Mouse (Mus musculus): ENCODE data around the gene Slamf1. TPM values are rescaled to one million over a fixed set of nuclear protein-coding genes. Genes with fewer than 3 reads are reported as not detected.
"Not testable (repeated sequence)": the region's sequence is repeated elsewhere in the genome, so short reads cannot be mapped to it uniquely, and the experiment has no call there.

Gene Slamf1
- polyA plus RNA-seq, 1 experiment from 2014 or later = 0.22 TPM

DNA sequence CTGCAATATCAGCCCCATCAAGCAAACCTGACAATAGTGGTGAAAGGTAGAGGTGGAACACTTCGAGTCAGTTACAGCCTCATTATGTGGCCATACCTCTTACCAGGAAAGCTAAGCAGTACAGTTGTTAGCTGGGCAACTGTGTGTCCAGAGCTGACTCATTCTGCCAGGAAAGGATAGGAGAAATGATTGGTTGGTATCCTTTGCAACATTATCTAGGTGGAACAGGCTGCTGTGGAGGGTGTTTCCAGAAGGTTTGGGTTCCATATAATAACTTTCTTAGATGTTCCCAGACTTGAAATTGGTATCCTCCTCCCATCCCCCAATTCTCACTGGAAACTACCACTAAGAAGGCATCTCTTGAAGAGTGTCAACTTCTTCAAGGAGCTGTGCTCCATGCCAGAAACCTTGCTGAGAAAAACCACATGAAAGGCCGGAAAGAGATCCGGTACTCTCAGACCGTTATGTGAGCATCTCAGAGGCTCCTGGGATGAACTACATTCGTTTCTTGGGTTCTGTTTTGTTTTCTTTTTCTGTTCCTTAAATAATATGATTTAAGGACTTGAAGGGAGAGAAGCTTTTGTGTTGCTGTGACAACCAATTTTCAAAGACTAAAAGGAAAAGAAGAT, 15.5 kb downstream of the Slamf1 start:
- ATAC-seq (ENCODE audit: low read depth) = no peak
- Histone ChIP-seq H3K27ac (replicated peaks) (no peak overlapping the region), H3K4me3 (no peak overlapping the region), H3K27me3 (no peaks in the 10 kb centered on the region), H3K36me3 (no peaks in the 10 kb centered on the region), H3K4me2 (no peak overlapping the region), H3K9me3 (no peaks in the 10 kb centered on the region), H3K9ac (no peak overlapping the region), H3K4me1 (replicated peaks) (no peaks in the 10 kb centered on the region)
- WGBS = 85% methylated on average over 5 of the region's 5 CpGs

DNA sequence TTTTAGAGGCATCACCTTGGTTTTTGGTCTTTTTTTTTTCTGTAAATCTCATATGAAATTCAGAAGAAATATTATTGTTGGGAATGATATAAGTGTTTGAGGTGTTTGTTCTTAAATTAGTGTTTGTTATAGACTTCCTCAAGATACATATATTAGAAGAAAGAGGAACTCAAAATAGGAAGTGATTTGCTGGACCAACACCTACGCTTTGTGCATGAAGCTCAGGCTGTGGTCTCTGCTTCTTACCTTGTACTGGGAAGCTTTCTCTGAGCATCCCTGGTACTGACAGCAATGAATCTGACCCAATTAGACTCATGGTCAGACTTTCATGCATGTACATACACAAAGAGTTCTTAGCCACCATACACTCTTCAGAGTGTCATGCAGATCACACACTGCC, 18.9 kb downstream of the Slamf1 start:
- Histone ChIP-seq H3K4me2 (no peak overlapping the region), H3K27ac (replicated peaks) (no peak overlapping the region), H3K9ac (no peak overlapping the region), H3K36me3 (no peaks in the 10 kb centered on the region), H3K27me3 (no peaks in the 10 kb centered on the region), H3K4me3 (no peak overlapping the region), H3K4me1 (replicated peaks) (no peaks in the 10 kb centered on the region), H3K9me3 (no peaks in the 10 kb centered on the region)
- ATAC-seq (ENCODE audit: low read depth) = no peak
- 94% methylated on average over 1 of the region's 1 CpGs for WGBS

DNA sequence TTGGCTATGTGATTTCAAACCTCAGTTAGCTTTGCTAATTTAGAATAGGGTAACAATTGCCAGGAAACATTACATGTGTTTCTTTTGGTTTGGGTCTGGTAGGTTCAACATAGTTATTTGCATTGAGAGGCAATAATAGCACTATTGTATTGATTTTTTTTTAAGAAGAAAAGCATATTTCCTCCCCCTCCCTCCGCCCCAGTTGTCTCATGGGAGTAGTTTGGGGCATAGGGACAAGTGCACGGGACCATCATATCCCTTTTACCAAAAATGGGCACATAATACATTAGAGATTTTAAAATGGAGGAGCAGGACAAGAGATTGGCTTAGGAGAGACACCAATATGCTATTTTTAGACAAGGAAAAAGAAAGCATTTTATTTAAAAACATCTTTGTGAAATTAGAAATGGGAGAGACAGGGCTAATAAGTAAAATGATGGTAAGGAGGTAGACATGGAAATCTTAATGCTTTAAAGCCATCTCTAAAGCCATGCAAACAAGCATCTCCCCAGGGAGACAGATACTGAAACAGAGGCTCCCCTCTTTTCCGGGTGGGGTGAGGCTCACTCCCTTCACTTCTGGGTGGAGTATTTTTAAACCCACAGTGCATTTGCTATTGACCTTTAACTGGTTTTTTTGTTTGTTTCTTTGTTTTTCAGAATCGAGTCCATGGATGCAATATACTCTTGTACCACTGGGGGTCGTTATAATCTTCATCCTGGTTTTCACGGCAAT, 20.5 kb downstream of the Slamf1 start:
- no peaks in the 10 kb centered on the region for H3K27me3 ChIP-seq
- H3K4me3 ChIP-seq = no peak overlapping the region
- H3K9ac ChIP-seq = no peak overlapping the region
- H3K27ac ChIP-seq (replicated peaks) = no peak overlapping the region
- no peaks in the 10 kb centered on the region for H3K9me3 ChIP-seq
- WGBS = 70% methylated on average over 6 of the region's 6 CpGs
- H3K36me3 ChIP-seq = no peaks in the 10 kb centered on the region
- no peak overlapping the region for H3K4me2 ChIP-seq
- ATAC-seq (ENCODE audit: low read depth) = no peak
- no peaks in the 10 kb centered on the region for H3K4me1 ChIP-seq (replicated peaks)

DNA sequence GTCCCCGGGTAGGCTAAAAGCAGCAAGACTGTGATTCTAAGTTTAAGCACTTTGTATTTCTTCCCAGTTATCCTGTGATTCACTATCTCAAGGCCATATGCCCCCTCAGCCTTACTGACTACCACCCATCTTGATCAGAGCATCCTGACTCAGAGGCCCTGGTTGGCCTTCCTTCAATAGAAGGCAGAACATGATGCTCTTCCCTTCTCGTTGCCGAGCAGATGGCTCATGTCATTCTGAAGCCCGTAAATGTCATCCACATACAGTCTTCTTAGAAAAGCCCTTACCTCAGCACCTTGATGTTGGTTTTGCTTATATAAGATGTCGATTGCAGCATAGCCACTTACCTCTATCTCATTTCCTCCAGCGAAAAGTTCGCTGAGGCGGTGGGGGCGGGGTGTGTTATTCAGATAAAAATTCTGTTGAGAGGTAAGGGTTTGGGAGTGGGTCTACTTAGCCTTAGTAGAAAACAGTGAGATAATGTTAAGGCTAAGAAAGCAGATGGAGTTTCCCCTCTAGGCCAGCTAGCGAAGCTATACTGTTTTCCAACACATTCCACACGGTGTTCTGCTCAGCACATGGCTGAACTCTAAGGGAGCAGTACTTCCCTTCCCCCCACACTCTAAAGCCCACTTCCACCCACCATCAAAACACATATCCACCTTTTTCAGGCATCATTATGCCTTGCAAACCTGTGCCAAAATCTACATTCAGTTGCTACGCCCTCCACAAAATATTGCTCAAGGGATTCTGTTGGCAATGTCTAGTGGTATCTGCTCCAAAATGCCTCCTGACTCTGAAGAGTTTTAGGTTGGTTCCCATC, 21.7 kb downstream of the Slamf1 start:
- no peak overlapping the region for H3K4me3 ChIP-seq
- no peak overlapping the region for H3K9ac ChIP-seq
- no peak overlapping the region for H3K4me2 ChIP-seq
- no peak for ATAC-seq (ENCODE audit: low read depth)
- H3K36me3 ChIP-seq = no peaks in the 10 kb centered on the region
- WGBS = 90% methylated on average over 12 of the region's 12 CpGs
- H3K9me3 ChIP-seq = no peaks in the 10 kb centered on the region
- H3K27ac ChIP-seq (replicated peaks) = no peak overlapping the region
- H3K4me1 ChIP-seq (replicated peaks) = no peaks in the 10 kb centered on the region
- no peaks in the 10 kb centered on the region for H3K27me3 ChIP-seq

DNA sequence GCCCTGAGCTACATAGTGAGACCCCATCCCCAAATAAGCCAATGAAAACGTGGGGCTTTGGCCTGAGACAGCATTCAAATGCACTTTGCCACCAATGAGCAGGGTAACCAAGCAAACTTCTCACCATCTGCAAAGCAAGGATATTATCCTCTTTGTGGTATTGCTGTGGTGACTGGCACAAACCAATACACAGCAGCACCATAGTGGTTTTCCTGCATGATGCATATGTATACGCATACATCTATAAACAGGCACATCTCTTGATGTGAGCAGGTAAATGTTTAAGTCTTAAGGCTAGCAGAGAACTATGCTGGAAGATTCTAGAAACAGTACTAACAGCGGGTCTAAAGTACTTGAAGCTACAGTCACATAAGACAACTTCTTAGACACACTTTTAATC, 22.5 kb downstream of the Slamf1 start:
- WGBS = 77% methylated on average over 3 of the region's 3 CpGs
- Histone ChIP-seq H3K4me3 (no peak overlapping the region), H3K36me3 (no peaks in the 10 kb centered on the region), H3K27me3 (no peaks in the 10 kb centered on the region), H3K4me2 (no peak overlapping the region), H3K4me1 (replicated peaks) (no peaks in the 10 kb centered on the region), H3K27ac (replicated peaks) (no peak overlapping the region), H3K9me3 (no peaks in the 10 kb centered on the region), H3K9ac (no peak overlapping the region)
- ATAC-seq (ENCODE audit: low read depth) = no peak

DNA sequence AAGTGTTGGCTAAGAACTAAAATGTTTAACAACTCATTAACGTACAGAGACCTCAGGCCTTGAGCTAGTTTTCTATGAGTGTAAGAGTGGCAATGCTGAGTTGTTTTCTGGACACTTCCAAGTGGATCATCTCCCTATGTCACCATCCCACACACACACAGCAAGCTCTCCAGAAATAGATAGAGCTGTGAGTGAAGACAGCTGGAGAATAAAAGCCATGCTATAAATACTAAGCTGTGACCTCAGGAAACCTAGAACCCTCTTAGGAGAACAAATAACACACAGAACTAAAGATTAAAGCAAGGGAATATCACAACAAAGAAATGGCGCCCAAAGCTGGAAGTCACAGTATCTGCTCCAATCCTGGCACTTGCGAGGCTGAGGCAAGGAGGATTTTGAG, 24.6 kb downstream of the Slamf1 start:
- WGBS = 90% methylated on average over 3 of the region's 3 CpGs
- no peak overlapping the region for H3K9ac ChIP-seq
- H3K27me3 ChIP-seq = no peaks in the 10 kb centered on the region

DNA sequence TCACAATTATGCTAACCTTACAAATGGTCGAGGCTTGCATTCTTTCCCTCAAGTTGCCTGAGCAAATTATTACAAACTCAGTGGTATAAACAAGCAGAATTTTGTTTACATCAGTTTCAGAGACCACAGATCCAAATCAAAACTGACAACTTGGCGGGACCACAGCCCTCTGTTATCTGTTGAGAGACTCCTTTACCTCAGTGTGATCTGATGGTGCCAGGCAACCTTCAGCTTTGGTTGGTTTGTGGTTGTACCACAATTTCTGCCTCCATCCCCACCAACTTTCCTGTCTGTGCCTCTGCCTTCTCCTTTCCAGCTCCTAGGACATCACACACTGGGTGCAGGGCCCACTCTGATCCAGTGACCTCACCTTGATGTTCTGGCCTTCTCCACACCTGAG, 29.3 kb downstream of the Slamf1 start:
- no peak for ATAC-seq (ENCODE audit: low read depth)
- Histone ChIP-seq H3K9ac (no peak overlapping the region), H3K4me1 (replicated peaks) (no peaks in the 10 kb centered on the region), H3K27me3 (no peaks in the 10 kb centered on the region), H3K4me2 (no peak overlapping the region), H3K36me3 (no peaks in the 10 kb centered on the region), H3K27ac (replicated peaks) (no peak overlapping the region), H3K9me3 (no peaks in the 10 kb centered on the region), H3K4me3 (no peak overlapping the region)
- 87% methylated on average over 2 of the region's 2 CpGs for WGBS

More for the DNA sequence above, 24.6 kb downstream of the Slamf1 start:
- H3K4me3 ChIP-seq = no peak overlapping the region
- no peaks in the 10 kb centered on the region for H3K36me3 ChIP-seq
- H3K9me3 ChIP-seq = no peaks in the 10 kb centered on the region
- H3K4me2 ChIP-seq = no peak overlapping the region
- no peaks in the 10 kb centered on the region for H3K4me1 ChIP-seq (replicated peaks)
- H3K27ac ChIP-seq (replicated peaks) = no peak overlapping the region
- ATAC-seq (ENCODE audit: low read depth) = no peak

DNA sequence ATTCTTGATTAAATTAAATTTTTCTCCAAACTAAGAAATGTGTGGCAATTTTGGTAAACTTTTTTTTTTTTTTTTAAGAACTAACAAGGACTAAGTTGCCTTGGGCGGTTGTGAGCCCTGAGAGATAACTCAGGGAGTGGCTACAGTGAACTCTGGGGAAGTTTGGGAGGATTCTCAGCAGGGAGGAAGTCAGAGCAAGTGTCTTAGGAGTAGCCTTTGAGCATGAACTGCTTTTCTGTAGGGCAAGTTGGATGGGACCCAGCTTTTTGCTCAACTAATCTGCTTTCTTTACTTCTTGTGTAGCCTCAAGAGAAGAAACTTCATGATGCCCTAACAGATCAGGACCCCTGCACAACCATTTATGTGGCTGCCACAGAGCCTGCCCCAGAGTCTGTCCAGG, 30.9 kb downstream of the Slamf1 start:
- no peaks in the 10 kb centered on the region for H3K27me3 ChIP-seq
- H3K27ac ChIP-seq (replicated peaks) = no peak overlapping the region
- H3K4me3 ChIP-seq = no peak overlapping the region
- no peaks in the 10 kb centered on the region for H3K9me3 ChIP-seq
- no peaks in the 10 kb centered on the region for H3K36me3 ChIP-seq
- no peaks in the 10 kb centered on the region for H3K4me1 ChIP-seq (replicated peaks)
- no peak overlapping the region for H3K9ac ChIP-seq
- WGBS = 76% methylated on average over 1 of the region's 1 CpGs
- no peak overlapping the region for H3K4me2 ChIP-seq
- no peak for ATAC-seq (ENCODE audit: low read depth)

DNA sequence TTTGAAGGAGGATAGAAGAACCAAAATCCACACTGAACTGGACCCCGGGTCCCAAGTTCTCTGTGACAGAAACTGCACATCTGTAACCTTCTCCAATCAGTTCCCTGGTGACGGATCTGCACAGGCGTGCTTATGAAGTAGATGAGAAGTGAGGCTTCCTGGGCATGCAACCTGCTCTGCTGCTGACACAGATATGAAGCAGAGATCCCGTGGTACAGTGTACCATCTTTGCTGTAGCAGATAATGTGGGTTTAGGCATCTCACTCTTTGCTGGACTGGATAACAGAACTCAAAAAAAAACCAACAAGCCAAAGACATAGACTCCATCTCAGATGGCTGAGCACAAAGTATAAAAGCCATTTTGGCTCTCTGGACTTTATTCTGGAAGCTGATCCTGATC, 32.7 kb downstream of the Slamf1 start:
- no peaks in the 10 kb centered on the region for H3K9me3 ChIP-seq
- no peaks in the 10 kb centered on the region for H3K27me3 ChIP-seq
- no peaks in the 10 kb centered on the region for H3K36me3 ChIP-seq
- H3K9ac ChIP-seq = no peak overlapping the region
- H3K4me1 ChIP-seq (replicated peaks) = no peaks in the 10 kb centered on the region
- no peak overlapping the region for H3K4me2 ChIP-seq
- no peak overlapping the region for H3K4me3 ChIP-seq
- 89% methylated on average over 4 of the region's 4 CpGs for WGBS
- no peak overlapping the region for H3K27ac ChIP-seq (replicated peaks)
- ATAC-seq (ENCODE audit: low read depth) = no peak

DNA sequence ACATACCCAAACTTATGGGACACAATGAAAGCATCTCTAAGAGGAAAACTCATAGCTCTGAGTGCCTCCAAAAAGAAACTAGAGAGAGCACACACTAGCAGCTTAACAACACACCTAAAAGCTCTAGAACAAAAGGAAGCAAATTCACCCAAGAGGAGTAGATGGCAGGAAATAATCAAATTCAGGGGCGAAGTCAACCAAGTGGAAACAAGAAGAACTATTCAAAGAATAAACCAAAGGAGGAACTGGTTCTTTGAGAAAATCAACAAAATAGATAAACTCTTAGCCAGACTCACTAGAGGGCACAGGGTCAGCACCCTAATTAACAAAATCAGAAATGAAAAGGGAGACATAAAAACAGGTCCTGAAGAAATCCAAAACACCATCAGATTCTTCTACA, 44.1 kb downstream of the Slamf1 start:
- H3K27me3 ChIP-seq; H3K9ac ChIP-seq; H3K9me3 ChIP-seq; H3K4me1 ChIP-seq (replicated peaks); H3K4me3 ChIP-seq; H3K36me3 ChIP-seq; H3K4me2 ChIP-seq; H3K27ac ChIP-seq (replicated peaks); ATAC-seq (ENCODE audit: low read depth): not testable (repeated sequence)
- WGBS = 91% methylated on average over 1 of the region's 1 CpGs

DNA sequence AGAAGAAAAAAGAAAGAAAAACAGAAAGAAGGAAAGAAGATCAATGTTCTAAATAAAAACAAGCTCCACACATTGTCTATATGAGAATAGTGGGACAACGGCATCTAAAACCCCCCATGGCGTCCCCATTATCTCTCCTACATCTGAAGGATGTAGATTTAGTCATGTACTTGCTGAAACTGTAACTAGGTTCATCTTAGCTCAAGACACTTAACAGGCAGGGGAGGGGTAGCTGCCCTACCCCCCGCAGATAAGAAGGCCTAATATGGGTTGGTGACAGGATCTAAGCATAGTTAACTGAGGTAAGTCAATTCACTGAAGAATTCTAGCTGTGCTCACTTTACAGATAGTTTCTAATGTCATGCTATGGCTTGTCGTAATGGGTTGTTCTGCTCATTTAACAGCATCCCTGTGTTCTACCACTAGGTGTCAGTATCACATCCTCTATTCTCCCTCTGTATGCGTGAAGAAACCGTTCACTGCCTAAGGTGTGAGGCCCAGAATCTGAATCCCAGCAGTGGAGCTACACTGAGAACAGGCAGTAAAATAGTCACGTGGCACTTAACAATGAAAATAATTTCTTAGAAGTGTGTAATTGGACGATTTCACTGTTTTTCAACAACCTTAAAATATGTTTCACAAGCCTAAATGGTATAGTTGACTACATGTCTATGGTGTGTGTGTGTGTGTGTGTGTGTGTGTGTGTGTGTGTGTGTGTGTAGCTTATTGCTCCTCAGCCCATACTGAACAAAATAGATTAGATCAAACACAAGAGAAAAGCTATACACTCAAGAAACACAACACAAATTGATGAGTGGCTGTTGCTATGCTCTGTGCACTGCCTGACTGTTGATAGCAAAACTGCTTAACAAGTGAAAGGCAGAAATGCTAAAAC, 48.9 kb downstream of the Slamf1 start:
- 12% methylated on average over 8 of the region's 8 CpGs for WGBS

DNA sequence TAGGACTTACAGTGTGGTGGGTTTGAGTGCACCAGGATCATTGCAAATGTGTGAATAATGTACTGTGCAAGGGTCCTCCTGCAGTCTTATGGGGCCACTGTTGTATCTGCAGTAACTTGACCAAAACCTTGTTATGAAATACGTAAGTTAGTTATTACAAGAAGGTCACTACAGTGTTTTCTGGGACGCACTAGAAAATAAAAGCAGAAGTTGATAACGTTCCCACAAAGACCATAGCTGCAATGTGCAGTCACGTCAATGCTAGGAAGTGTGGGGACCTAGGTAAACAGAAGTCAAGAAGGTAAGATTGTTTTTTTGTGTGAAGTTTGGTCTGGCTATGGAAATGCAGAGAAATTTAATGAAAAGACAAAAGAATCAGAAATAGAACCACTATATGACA, 50.1 kb downstream of the Slamf1 start:
- H3K9me3 ChIP-seq = no peaks in the 10 kb centered on the region
- 90% methylated on average over 4 of the region's 4 CpGs for WGBS
- H3K4me1 ChIP-seq (replicated peaks) = no peaks in the 10 kb centered on the region
- no peak overlapping the region for H3K9ac ChIP-seq
- H3K36me3 ChIP-seq = no peaks in the 10 kb centered on the region
- ATAC-seq (ENCODE audit: low read depth) = no peak
- H3K27ac ChIP-seq (replicated peaks) = no peak overlapping the region
- H3K4me3 ChIP-seq = no peak overlapping the region
- H3K27me3 ChIP-seq = no peaks in the 10 kb centered on the region
- H3K4me2 ChIP-seq = no peak overlapping the region

More for the DNA sequence above, 48.9 kb downstream of the Slamf1 start:
- no peak overlapping the region for H3K9ac ChIP-seq
- no peaks in the 10 kb centered on the region for H3K27me3 ChIP-seq
- no peak overlapping the region for H3K4me3 ChIP-seq
- peak; percentile 96 for ATAC-seq (ENCODE audit: low read depth)
- no peaks in the 10 kb centered on the region for H3K36me3 ChIP-seq
- H3K9me3 ChIP-seq = no peaks in the 10 kb centered on the region
- H3K4me2 ChIP-seq = no peak overlapping the region
- H3K4me1 ChIP-seq (replicated peaks) = no peaks in the 10 kb centered on the region
- no peak overlapping the region for H3K27ac ChIP-seq (replicated peaks)

All from neural tube, embryonic 13.5 days (tissue).